Mouse (Mus musculus) left cerebral cortex, adult 18-20 months (tissue): Measurements from ENCODE around the gene Dnmt3a. TPM values are rescaled to one million over a fixed set of nuclear protein-coding genes. Genes with fewer than 3 reads are reported as not detected.

Experiments used
- DNase-seq, 2 experiments: peaks; one replicate each; pipeline ENCODE4 v3.0.0; 2021 to 2022; ENCODE audit warnings: low spot score in 2 of 2, mixed read lengths in 1 of 2
- total RNA-seq, 2 experiments: library from RNA; stranded (reverse); gene quantifications; 2 replicates each; pipeline ENCODE4 v1.2.3; 2021

The Dnmt3a gene
- total RNA-seq, 2 experiments from 2014 or later, result 86.7 to 94.0 TPM

GRCm38 (mm10) chr12:3784729-3785128 lies 21.1 kb upstream of the Dnmt3a start:
- no peak for DNase-seq

- no peak for DNase-seq
Observed at GRCm38 (mm10) chr12:3787041-3787440, 18.8 kb upstream of the Dnmt3a start.

- no peak for DNase-seq
Observed at GRCm38 (mm10) chr12:3787541-3787940, 18.3 kb upstream of the Dnmt3a start.

- DNase-seq, result no peak
Observed at GRCm38 (mm10) chr12:3788421-3789051, 17.3 kb upstream of the Dnmt3a start.

GRCm38 (mm10) chr12:3789626-3790185 lies 16.1 kb upstream of the Dnmt3a start:
- no peak for DNase-seq

- DNase-seq, result no peak
Observed at GRCm38 (mm10) chr12:3791257-3791656, 14.6 kb upstream of the Dnmt3a start.

GRCm38 (mm10) chr12:3791732-3792131 lies 14.1 kb upstream of the Dnmt3a start:
- peak; percentile 97 to 99 for DNase-seq

GRCm38 (mm10) chr12:3792248-3792647 lies 13.6 kb upstream of the Dnmt3a start:
- DNase-seq, result no peak

- no peak for DNase-seq
Observed at GRCm38 (mm10) chr12:3795569-3795968, 10.2 kb upstream of the Dnmt3a start.

- no peak for DNase-seq
Observed at GRCm38 (mm10) chr12:3799551-3799950, 6.3 kb upstream of the Dnmt3a start.

GRCm38 (mm10) chr12:3806271-3806684 lies 471 bp downstream of the Dnmt3a start:
- peak; percentile 69 to 70 for DNase-seq

- DNase-seq, result peak; percentile 58 to 81
Observed at GRCm38 (mm10) chr12:3806703-3807547, 1.1 kb downstream of the Dnmt3a start.

GRCm38 (mm10) chr12:3807548-3808395 lies 2.0 kb downstream of the Dnmt3a start:
- peak; percentile 40 to 64 for DNase-seq

GRCm38 (mm10) chr12:3808396-3808981 lies 2.7 kb downstream of the Dnmt3a start:
- DNase-seq, result no peak

- no peak for DNase-seq
Observed at GRCm38 (mm10) chr12:3809520-3810180, 3.8 kb downstream of the Dnmt3a start.

- DNase-seq, result no peak
Observed at GRCm38 (mm10) chr12:3810455-3810854, 4.6 kb downstream of the Dnmt3a start.

GRCm38 (mm10) chr12:3811596-3811995 lies 5.8 kb downstream of the Dnmt3a start:
- DNase-seq, result no peak

- DNase-seq, result no peak
Observed at GRCm38 (mm10) chr12:3812251-3812650, 6.4 kb downstream of the Dnmt3a start.

GRCm38 (mm10) chr12:3813138-3813537 lies 7.3 kb downstream of the Dnmt3a start:
- DNase-seq, result no peak

- DNase-seq, result no peak
Observed at GRCm38 (mm10) chr12:3815386-3815785, 9.6 kb downstream of the Dnmt3a start.
